Mouse (Mus musculus) embryo, embryonic 9.5 days (tissue): ENCODE data around the gene Cnih2.

Experiments used
- DNase-seq: peaks from one replicate; pipeline ENCODE4 v3.0.0-alpha.2; 2017; ENCODE audit errors: extremely low spot score

Cnih2 gene

DNA sequence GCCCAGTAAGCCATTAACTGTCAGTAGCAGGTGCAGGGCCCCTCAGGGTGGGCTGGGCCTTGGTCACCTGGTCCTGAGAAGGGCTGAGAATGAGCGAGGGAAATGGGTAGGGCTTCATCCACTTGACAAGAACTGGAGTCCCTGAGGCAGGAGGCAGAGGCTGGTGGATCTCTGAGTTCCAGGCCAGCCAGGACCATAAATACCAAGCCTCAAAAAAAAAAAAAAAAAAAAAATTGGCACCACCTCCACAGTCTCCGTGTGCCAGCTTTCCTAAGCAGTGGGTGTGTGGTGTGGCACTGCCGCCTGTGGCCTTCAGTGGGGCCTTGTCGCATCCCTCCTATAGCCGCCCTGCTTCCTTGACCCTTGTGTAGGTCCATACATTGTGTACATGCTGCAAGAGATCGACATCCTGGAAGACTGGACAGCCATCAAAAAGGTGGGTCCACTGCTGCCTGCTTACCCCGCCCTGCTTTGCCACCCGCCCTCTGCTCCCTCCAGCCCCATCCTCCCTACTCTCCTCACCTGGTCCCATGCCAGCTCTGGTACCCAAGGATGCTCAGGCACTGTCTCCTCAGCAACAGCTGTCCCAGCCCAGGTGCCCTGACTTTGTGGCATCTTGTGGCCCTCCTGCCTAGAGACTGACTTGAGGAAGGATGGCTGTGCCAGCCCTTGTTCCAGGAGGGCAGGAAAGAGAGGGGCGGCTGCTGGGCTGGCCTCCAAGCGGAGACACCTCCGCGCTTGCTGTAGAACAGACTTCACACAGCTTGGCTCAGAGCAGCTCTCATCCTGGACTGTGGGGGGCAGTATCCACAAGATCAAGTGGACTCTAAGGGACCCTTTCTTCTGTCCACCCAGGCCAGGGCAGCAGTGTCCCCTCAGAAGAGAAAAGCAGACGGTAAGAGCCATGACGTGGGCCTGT, 49.9 kb downstream of the Cnih2 start:
- DNase-seq: no peak

DNA sequence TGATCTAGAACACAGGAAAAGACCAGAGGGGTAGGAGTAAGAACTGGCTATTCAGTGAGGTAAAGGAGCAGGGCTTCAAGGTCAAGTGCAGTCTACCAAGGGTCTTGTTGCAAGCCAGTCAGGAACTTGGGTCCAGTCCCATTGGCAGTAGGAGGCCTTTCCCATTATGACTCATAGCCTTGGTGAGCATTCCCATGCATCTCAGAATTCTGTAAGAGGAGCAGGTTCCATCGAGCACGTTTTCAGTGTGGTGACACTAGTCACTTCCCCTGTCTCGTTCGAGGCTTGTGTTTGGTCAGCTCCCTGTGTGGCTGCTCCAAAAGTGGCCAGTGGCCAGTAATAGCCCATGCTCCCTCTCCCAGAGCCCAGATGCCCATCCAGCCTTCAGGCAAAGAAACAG, 52.8 kb downstream of the Cnih2 start:
- DNase-seq: no peak
